Mouse (Mus musculus) B cell, adult (primary cell): ENCODE data around the gene Lbh. TPM values are rescaled to one million over a fixed set of nuclear protein-coding genes. Genes with fewer than 3 reads are reported as not detected.

Experiments
- total RNA-seq: library from RNA; stranded (reverse); gene quantifications from 4 replicates; pipeline ENCODE4 v1.2.4, GENCODE M21; 2023; ENCODE audit not compliant: inconsistent age

The Lbh gene
- 382 to 404 TPM (median 388 TPM) in 4 replicates for total RNA-seq

GRCm38 (mm10) chr17:72918053-72918452 lies at the start of gene Lbh:
Gene Lbh, plus strand, starts transcription at chr17:72918305.

Other genes with a start within 250 kb of the Lbh start
- 156 to 174 TPM (median 169 TPM) in 4 replicates for gene Ypel5, start 81.9 kb upstream of the Lbh start, total RNA-seq
- gene Lclat1, start 189.7 kb downstream of the Lbh start, total RNA-seq, result 22.2 to 28.8 TPM (median 23.8 TPM) in 4 replicates